Comparison of ENCODE assay signal across 7 mouse cellular contexts in the genomic region with DNA sequence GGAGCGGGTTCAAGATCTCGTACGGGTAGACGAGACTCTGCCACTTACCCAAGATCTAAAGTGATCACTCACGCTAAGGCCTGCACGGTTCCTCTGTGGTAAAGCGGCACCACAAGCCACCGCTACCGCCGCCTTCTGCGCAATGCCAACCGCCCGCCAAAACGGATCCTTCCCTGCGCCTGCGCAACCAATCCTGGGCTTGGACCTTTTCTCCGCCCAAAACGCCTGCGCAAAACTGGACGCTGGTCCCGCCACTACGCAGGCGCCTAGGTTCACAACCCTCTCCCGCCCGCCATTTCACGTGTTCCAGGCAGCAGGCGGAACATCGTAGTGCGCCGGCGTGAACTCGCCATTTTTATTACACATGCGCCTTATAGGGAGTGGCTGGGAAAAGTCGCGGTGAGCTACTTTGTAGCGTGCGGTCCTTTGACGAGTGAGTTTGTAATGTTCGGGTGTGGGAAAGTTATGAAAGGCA. TPM values are rescaled to one million over a fixed set of nuclear protein-coding genes. Genes with fewer than 3 reads are reported as not detected.
DNase-seq lines count a peak whose midpoint lies in the region; ATAC-seq lines count a peak whose summit lies in the region.

Gene Cbx5, minus strand, starts transcription at position 132 of the 475 bp plus-strand sequence.

- ATAC-seq in intestine, embryonic 16.5 days: peak; percentile 94
- peak; percentile 93 for ATAC-seq in midbrain, embryonic 11.5 days (ENCODE audit: low FRiP score)

- peaks cover 4% of the 10 kb centered on the region; the same call in 1 of the 2 replicates for H3K36me3 ChIP-seq in intestine, embryonic 16.5 days (ENCODE audit: control insufficient read depth, insufficient read depth, low read length)
- H3K36me3 ChIP-seq in midbrain, embryonic 11.5 days (ENCODE audit: control insufficient read depth, insufficient read depth, low read length): peaks cover 21% of the 10 kb centered on the region

- peak; percentile 98 for DNase-seq in adrenal gland, adult 8-10 months
- DNase-seq in embryo, embryonic 9.5 days (ENCODE audit: extremely low spot score): peak; percentile 94
- peak; percentile 94 to 97 for DNase-seq in gastrocnemius, postnatal 4 days (ENCODE audit: low spot score in 2 of 2)
- DNase-seq in left cerebral cortex, postnatal 36 days (ENCODE audit: low spot score in 2 of 2): peak; percentile 99
- DNase-seq in midbrain, embryonic 11.5 days (ENCODE audit: low spot score, missing footprints): peak; percentile 99
- DNase-seq in skeletal muscle tissue, adult 2 months (ENCODE audit: low read depth, low spot score): peak; percentile 98

- peak within 1 kb of the TSS; percentile 93 for H3K27ac ChIP-seq in intestine, embryonic 16.5 days (ENCODE audit: low read length)
- peak within 1 kb of the TSS; percentile 90 for H3K27ac ChIP-seq in midbrain, embryonic 11.5 days (ENCODE audit: low read depth, low read length)

- under 1% methylated on average over 39 of the region's 39 CpGs for WGBS in intestine, embryonic 16.5 days
- WGBS in midbrain, embryonic 11.5 days: under 1% methylated on average over 39 of the region's 39 CpGs

- peaks cover 17% of the 10 kb centered on the region for H3K4me1 ChIP-seq in intestine, embryonic 16.5 days (ENCODE audit: control insufficient read depth, insufficient read depth, low read length)
- peaks cover 23% of the 10 kb centered on the region for H3K4me1 ChIP-seq in midbrain, embryonic 11.5 days (ENCODE audit: control insufficient read depth, insufficient read depth, low read length)

- intact Hi-C loops in left cerebral cortex, postnatal 36 days (cut with DNase I): loop anchor here (2.0 to 5.0 kb wide), 2 partner anchors 33 to 37 kb away; partner anchors contain the start of gene Copz1

- peak within 1 kb of the TSS; percentile 74 for H3K4me3 ChIP-seq in intestine, embryonic 16.5 days (ENCODE audit: low read length)
- peak within 1 kb of the TSS; percentile 52 for H3K4me3 ChIP-seq in midbrain, embryonic 11.5 days (ENCODE audit: low read depth, low read length)

- peak within 1 kb of the TSS; percentile 74 for H3K9ac ChIP-seq in intestine, embryonic 16.5 days (ENCODE audit: low read depth, low read length)
- peak within 1 kb of the TSS; percentile 78 for H3K9ac ChIP-seq in midbrain, embryonic 11.5 days (ENCODE audit: low read length)

- no peaks in the 10 kb centered on the region for H3K27me3 ChIP-seq in intestine, embryonic 16.5 days (replicated peaks; ENCODE audit: control insufficient read depth, insufficient read depth, low read length)
- H3K27me3 ChIP-seq in midbrain, embryonic 11.5 days (ENCODE audit: control insufficient read depth, insufficient read depth, low read length): no peaks in the 10 kb centered on the region

- H3K9me3 ChIP-seq in intestine, embryonic 16.5 days (ENCODE audit: control insufficient read depth, low read length): no peaks in the 10 kb centered on the region
- no peaks in the 10 kb centered on the region for H3K9me3 ChIP-seq in midbrain, embryonic 11.5 days (ENCODE audit: control insufficient read depth, low read length)

- peak within 1 kb of the TSS; percentile 73 for H3K4me2 ChIP-seq in intestine, embryonic 16.5 days (ENCODE audit: low read depth, low read length)
- H3K4me2 ChIP-seq in midbrain, embryonic 11.5 days: peak within 1 kb of the TSS; percentile 81

RNA-seq across cellular contexts. Expression of gene Cbx5, which starts in this region (rescaled TPM):
- total RNA-seq in adrenal gland, adult 8-10 months (2022): 100 to 1,000 TPM in 1 of 4 experiments, 10 to 100 TPM in 3; 74.3 to 104 (median 93.3) TPM
- 100 to 1,000 TPM in 1 of 2 experiments, 10 to 100 TPM in 1; 97.9 to 100 TPM for total RNA-seq in gastrocnemius, postnatal 4 days (2021)
- 60.0 and 70.4 TPM in 2 replicates for polyA plus RNA-seq in intestine, embryonic 16.5 days (2015; fragmentation: Nextera tagmentation; extraction: Ambion mirVana)
- 100 to 1,000 TPM; 158 to 174 TPM for total RNA-seq in left cerebral cortex, postnatal 36 days (2021)
- polyA plus RNA-seq in midbrain, embryonic 11.5 days (2014; fragmentation: Nextera tagmentation; extraction: Ambion mirVana): 206 and 218 TPM in 2 replicates

Comparison
In these comparisons a context has a peak if more than half of its experiments do, and no peak if none do; other contexts are left out.
1. Peak in every context shown above with its lines: DNase-seq, ATAC-seq, H3K4me3 ChIP-seq and H3K27ac ChIP-seq.